ENCODE assay signal across 10 mouse cellular contexts in genomic region chr1:59438330-59438729, GRCm38 (mm10). TPM values are rescaled to one million over a fixed set of nuclear protein-coding genes. Genes with fewer than 3 reads are reported as not detected.
DNase-seq lines count a peak whose midpoint lies in the region; ATAC-seq and TF ChIP-seq lines count a peak whose summit lies in the region.
"Had no signal": no experiment of that assay in that cellular context is flagged by ENCODE, and none has a peak within 500 bp of the region (broad histone marks: within the 10 kb centered on the region; RNA-seq: fewer than 3 reads in every experiment).

No protein-coding gene starts in this region.

- H3K36me3 ChIP-seq in midbrain, embryonic 11.5 days (ENCODE audit: control insufficient read depth, insufficient read depth, low read length), result no peaks in the 10 kb centered on the region
- H3K36me3 ChIP-seq in midbrain, postnatal 0 days (ENCODE audit: insufficient read depth, low read length), result no peaks in the 10 kb centered on the region
- H3K36me3 ChIP-seq in hindbrain, embryonic 14.5 days (replicated peaks; ENCODE audit: control insufficient read depth, insufficient read depth), result no peaks in the 10 kb centered on the region
- H3K36me3 ChIP-seq in liver, postnatal 0 days (replicated peaks; ENCODE audit: insufficient read depth, low read length), result no peaks in the 10 kb centered on the region
- H3K36me3 ChIP-seq: lung, embryonic 15.5 days had no signal

- WGBS in midbrain, embryonic 11.5 days, result 44% methylated on average over 4 of the region's 4 CpGs
- WGBS in midbrain, postnatal 0 days, result 42% methylated on average over 4 of the region's 4 CpGs
- 33% methylated on average over 4 of the region's 4 CpGs for WGBS in hindbrain, embryonic 14.5 days
- 52% methylated on average over 4 of the region's 4 CpGs for WGBS in liver, postnatal 0 days (ENCODE audit: insufficient replicate concordance)

- H3K4me3 ChIP-seq in midbrain, embryonic 11.5 days (ENCODE audit: low read depth, low read length), result no peak overlapping the region
- no peak overlapping the region for H3K4me3 ChIP-seq in midbrain, postnatal 0 days (ENCODE audit: low read depth, low read length)
- no peak overlapping the region for H3K4me3 ChIP-seq in hindbrain, embryonic 14.5 days (replicated peaks; ENCODE audit: low read length)
- no peak overlapping the region for H3K4me3 ChIP-seq in liver, postnatal 0 days (ENCODE audit: low read depth, low read length)
- H3K4me3 ChIP-seq: lung, embryonic 15.5 days had no signal

- H3K9me3 ChIP-seq in midbrain, embryonic 11.5 days (ENCODE audit: control insufficient read depth, low read length), result no peaks in the 10 kb centered on the region
- no peaks in the 10 kb centered on the region for H3K9me3 ChIP-seq in midbrain, postnatal 0 days (ENCODE audit: low read length)
- no peaks in the 10 kb centered on the region for H3K9me3 ChIP-seq in hindbrain, embryonic 14.5 days (ENCODE audit: control insufficient read depth, low read length)
- no peaks in the 10 kb centered on the region for H3K9me3 ChIP-seq in liver, postnatal 0 days (ENCODE audit: low read length)
- H3K9me3 ChIP-seq: lung, embryonic 15.5 days had no signal

- no peak overlapping the region for H3K9ac ChIP-seq in midbrain, embryonic 11.5 days (ENCODE audit: low read length)
- no peak overlapping the region for H3K9ac ChIP-seq in midbrain, postnatal 0 days (replicated peaks; ENCODE audit: low read length, poor library complexity, severe bottlenecking)
- H3K9ac ChIP-seq in hindbrain, embryonic 14.5 days, result no peak overlapping the region
- H3K9ac ChIP-seq in liver, postnatal 0 days (replicated peaks), result no peak overlapping the region
- H3K9ac ChIP-seq: lung, embryonic 15.5 days had no signal

- no peaks in the 10 kb centered on the region for H3K27me3 ChIP-seq in midbrain, embryonic 11.5 days (ENCODE audit: control insufficient read depth, insufficient read depth, low read length)
- H3K27me3 ChIP-seq in midbrain, postnatal 0 days (ENCODE audit: insufficient read depth, low read length), result no peaks in the 10 kb centered on the region
- no peaks in the 10 kb centered on the region for H3K27me3 ChIP-seq in hindbrain, embryonic 14.5 days (ENCODE audit: control insufficient read depth, insufficient read depth, low read length)
- H3K27me3 ChIP-seq in liver, postnatal 0 days (ENCODE audit: insufficient read depth, low read length), result no peaks in the 10 kb centered on the region
- H3K27me3 ChIP-seq: lung, embryonic 15.5 days had no signal

- TF ChIP-seq CTCF in midbrain, postnatal 0 days (IDR thresholded peaks at IDR 0.05), result no peak
- no peak for TF ChIP-seq CTCF in liver, postnatal 0 days (IDR thresholded peaks at IDR 0.05; ENCODE audit: low read depth)

- no peak overlapping the region for H3K4me2 ChIP-seq in midbrain, embryonic 11.5 days
- H3K4me2 ChIP-seq in midbrain, postnatal 0 days (ENCODE audit: low read depth, low read length, poor library complexity, severe bottlenecking), result no peak overlapping the region
- H3K4me2 ChIP-seq in hindbrain, embryonic 14.5 days (replicated peaks), result no peak overlapping the region
- no peak overlapping the region for H3K4me2 ChIP-seq in liver, postnatal 0 days (ENCODE audit: low read depth, low read length)
- H3K4me2 ChIP-seq: heart, embryonic 11.5 days; lung, embryonic 15.5 days had no signal

- no peak for TF ChIP-seq EP300 in liver, postnatal 0 days (IDR thresholded peaks at IDR 0.05; ENCODE audit: low read depth)

- peak; percentile 90 for DNase-seq in midbrain, embryonic 11.5 days (ENCODE audit: low spot score, missing footprints)
- no peak for DNase-seq in midbrain, postnatal 0 days (ENCODE audit: low spot score)
- DNase-seq in hindbrain, embryonic 14.5 days (ENCODE audit: low spot score), result no peak
- DNase-seq in liver, postnatal 0 days, result no peak
- no peak for DNase-seq in cerebellum, adult 11 months
- no peak for DNase-seq in heart, adult 9 months (ENCODE audit: low spot score in 2 of 2)
- DNase-seq in adrenal gland, postnatal 10 days, result no peak
- DNase-seq: cerebellum, adult 9-10 months had no signal

- peak overlapping the region; percentile 77 for H3K27ac ChIP-seq in midbrain, embryonic 11.5 days (ENCODE audit: low read depth, low read length)
- no peak overlapping the region for H3K27ac ChIP-seq in midbrain, postnatal 0 days (ENCODE audit: low read depth, low read length)
- H3K27ac ChIP-seq in hindbrain, embryonic 14.5 days, result peak overlapping the region; percentile 3; the same call in 1 of the 2 replicates
- H3K27ac ChIP-seq in liver, postnatal 0 days (ENCODE audit: low read depth), result 0 out of 2 replicates have a peak overlapping the region, but pooled peaks have one; percentile 3
- H3K27ac ChIP-seq: lung, embryonic 15.5 days had no signal

- peaks cover 14% of the 10 kb centered on the region for H3K4me1 ChIP-seq in midbrain, embryonic 11.5 days (ENCODE audit: control insufficient read depth, insufficient read depth, low read length)
- H3K4me1 ChIP-seq in midbrain, postnatal 0 days (ENCODE audit: insufficient read depth, low read length), result no peaks in the 10 kb centered on the region
- H3K4me1 ChIP-seq in hindbrain, embryonic 14.5 days (replicated peaks; ENCODE audit: control insufficient read depth, insufficient read depth, low read length), result 0 out of 2 replicates have a peak, but pooled peaks cover 3% of the 10 kb centered on the region
- peaks cover 6% of the 10 kb centered on the region; the same call in 1 of the 2 replicates for H3K4me1 ChIP-seq in liver, postnatal 0 days (ENCODE audit: insufficient read depth)

- ATAC-seq in midbrain, embryonic 11.5 days (ENCODE audit: low FRiP score), result peak; percentile 36
- ATAC-seq in midbrain, postnatal 0 days (ENCODE audit: low FRiP score), result no peak
- no peak for ATAC-seq in hindbrain, embryonic 14.5 days (ENCODE audit: low FRiP score)
- no peak for ATAC-seq in liver, postnatal 0 days

RNA-seq across cellular contexts. Expression of gene Fzd7, which starts 43.9 kb away (rescaled TPM):
- polyA plus RNA-seq in midbrain, embryonic 11.5 days (2014; fragmentation: Nextera tagmentation; extraction: Ambion mirVana), result 5.3 and 6.3 TPM in 2 replicates
- total RNA-seq in midbrain, postnatal 0 days (2014; rRNA removed), result 11.9 and 12.8 TPM in 2 replicates
- polyA plus RNA-seq in midbrain, postnatal 0 days (2015; fragmentation: Nextera tagmentation; extraction: Ambion mirVana), result 1.6 and 1.7 TPM in 2 replicates
- 3.8 and 4.4 TPM in 2 replicates for polyA plus RNA-seq in hindbrain, embryonic 14.5 days (2014; fragmentation: Nextera tagmentation; extraction: Ambion mirVana)
- 0.76 and 0.99 TPM in 2 replicates for polyA plus RNA-seq in liver, postnatal 0 days (2015; fragmentation: Nextera tagmentation; extraction: Ambion mirVana)
- total RNA-seq in adrenal gland, postnatal 10 days (2021), result 10 to 100 TPM; 12.6 to 18.3 TPM
